Mouse (Mus musculus) heart, adult 2 months (tissue): Measurements from ENCODE around the gene Fhit. TPM values are rescaled to one million over a fixed set of nuclear protein-coding genes. Genes with fewer than 3 reads are reported as not detected.

Experiments
- DNase-seq, 2 experiments: peaks; one replicate each; pipeline ENCODE4 v3.0.0; 2021
- H3K27ac ChIP-seq: fragments of 200-600 bp; 2 replicates; pipeline ENCODE4 v1.8.1; 2022
- H3K27me3 ChIP-seq: fragments of 200-500 bp; 2 replicates; pipeline ENCODE4 v1.6.1; 2012; ENCODE audit warnings: mild to moderate bottlenecking, low read length, inconsistent platforms, mixed read lengths; ENCODE audit not compliant: control insufficient read depth, insufficient read depth
- H3K36me3 ChIP-seq: fragments of 200-500 bp; 2 replicates; pipeline ENCODE4 v1.6.1; 2012; ENCODE audit warnings: low read length, inconsistent platforms; ENCODE audit not compliant: control insufficient read depth, insufficient read depth
- H3K4me1 ChIP-seq: fragments of 200-500 bp; 2 replicates; pipeline ENCODE4 v1.6.1; 2011; ENCODE audit warnings: low read length; ENCODE audit not compliant: control insufficient read depth, insufficient read depth
- H3K4me3 ChIP-seq: fragments of 200-600 bp; 2 replicates; pipeline ENCODE4 v1.8.1; 2022
- H3K79me2 ChIP-seq: fragments of 200-500 bp; replicated peaks from 2 replicates; pipeline ENCODE4 v1.6.1; 2012; ENCODE audit warnings: mild to moderate bottlenecking, inconsistent platforms, low read length, moderate library complexity, mixed read lengths; ENCODE audit not compliant: control insufficient read depth, insufficient read depth
- H3K9ac ChIP-seq: fragments of 200-500 bp; 2 replicates; pipeline ENCODE4 v1.6.1; 2012; ENCODE audit warnings: low read depth, mild to moderate bottlenecking, control low read depth, inconsistent platforms, low read length, mixed read lengths
- CTCF ChIP-seq: fragments of 200-600 bp; IDR thresholded peaks from 2 replicates; pipeline ENCODE4 v1.8.1; 2022; ENCODE audit warnings: antibody characterized with exemption, mild to moderate bottlenecking, moderate library complexity
- EP300 ChIP-seq: fragments of 200-500 bp; IDR thresholded peaks from 2 replicates; pipeline ENCODE4 v1.6.1; 2011; ENCODE audit warnings: low read depth, low read length, control low read depth; ENCODE audit not compliant: insufficient read depth
- POLR2A ChIP-seq: fragments of 200-500 bp; IDR thresholded peaks from 2 replicates; pipeline ENCODE4 v1.6.1; 2011; ENCODE audit warnings: mild to moderate bottlenecking, low read depth, low read length, control low read depth; ENCODE audit not compliant: insufficient read depth
- WGBS: fragments of 180-500 bp; shearing (Covaris S2); methylation state at CpG from one replicate; pipeline ENCODE4 v1.1.7; 2018; 5-methylcytosine and 5-hydroxymethylcytosine counted together
- intact Hi-C: fragments of 180-260 bp; cut with DNase I; formaldehyde crosslinking; loops from one replicate; pipeline ENCODE4 v1.15.1; 2025
- polyA plus RNA-seq: library from polyadenylated mRNA; depleted of rRNA; stranded (reverse); fragments of >200 nt; gene quantifications from 2 replicates; pipeline ENCODE4 v1.2.3, GENCODE M21; 2012
- total RNA-seq, 2 experiments: library from RNA; stranded (reverse); gene quantifications; 2 replicates each; pipeline ENCODE4 v1.2.3; 2021

Fhit gene
- total and polyA plus RNA-seq, 3 experiments, result 1.7 to 2.3 (median 1.7) TPM

DNA sequence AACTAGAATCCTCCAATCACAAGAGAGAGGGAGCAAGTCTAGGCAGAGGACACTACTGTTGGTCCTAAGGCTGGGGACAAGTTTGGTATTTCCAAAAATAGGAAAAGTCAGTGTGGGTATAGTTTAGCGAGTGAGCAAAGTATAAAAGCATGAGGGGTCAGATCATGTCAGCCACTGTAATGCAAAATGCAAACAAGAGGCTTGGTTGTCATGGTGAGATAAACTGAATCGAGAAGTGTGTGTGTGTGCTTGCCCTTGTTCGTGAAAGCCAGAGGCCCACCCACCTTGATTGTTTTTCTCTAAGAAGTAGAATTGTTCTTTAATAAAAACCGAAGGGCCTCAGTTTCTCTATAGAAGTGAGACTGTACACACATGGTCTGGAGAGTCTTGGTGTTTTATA is 1465.8 kb downstream of the Fhit start:
- Histone ChIP-seq H3K4me1 (no peaks in the 10 kb centered on the region), H3K27ac (no peak overlapping the region), H3K36me3 (no peaks in the 10 kb centered on the region), H3K79me2 (no peaks in the 10 kb centered on the region), H3K9ac (no peak overlapping the region), H3K27me3 (no peaks in the 10 kb centered on the region), H3K4me3 (no peak overlapping the region)
- WGBS, result 60% methylated on average over 4 of the region's 4 CpGs
- intact Hi-C loops, result no loop called here
- DNase-seq, result no peak
- no peak for TF ChIP-seq CTCF
- TF ChIP-seq POLR2A, result no peak
- no peak for TF ChIP-seq EP300

DNA sequence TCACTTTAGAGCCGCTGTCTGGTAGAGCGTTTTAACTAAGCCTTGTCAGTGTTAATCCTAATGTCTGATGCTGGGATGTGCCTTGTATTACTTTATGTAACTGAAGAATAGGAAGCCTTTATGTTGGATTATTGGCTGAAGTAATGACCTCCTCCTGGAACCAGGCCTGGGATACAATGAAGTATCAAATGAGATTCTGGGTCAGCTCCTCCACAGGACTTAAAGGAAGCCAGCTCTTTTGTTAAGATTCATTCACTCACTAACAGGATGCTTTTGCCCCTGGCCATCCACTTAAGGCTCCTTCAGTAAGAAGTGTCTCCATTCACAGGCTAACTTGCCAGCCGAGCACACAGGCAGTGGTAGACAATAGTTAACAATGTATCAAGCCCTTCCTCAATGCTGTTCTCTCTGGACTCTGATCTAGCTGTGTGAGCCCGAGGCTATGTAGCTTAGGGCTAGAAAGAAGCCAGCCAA is 1466.6 kb downstream of the Fhit start:
- Histone ChIP-seq H3K4me3 (no peak overlapping the region), H3K4me1 (no peaks in the 10 kb centered on the region), H3K27ac (no peak overlapping the region), H3K9ac (no peak overlapping the region), H3K79me2 (no peaks in the 10 kb centered on the region), H3K36me3 (no peaks in the 10 kb centered on the region), H3K27me3 (no peaks in the 10 kb centered on the region)
- intact Hi-C loops, result no loop called here
- WGBS, result 79% methylated on average over 4 of the region's 4 CpGs
- DNase-seq, result no peak
- TF ChIP-seq EP300 (no peak), CTCF (no peak)

DNA sequence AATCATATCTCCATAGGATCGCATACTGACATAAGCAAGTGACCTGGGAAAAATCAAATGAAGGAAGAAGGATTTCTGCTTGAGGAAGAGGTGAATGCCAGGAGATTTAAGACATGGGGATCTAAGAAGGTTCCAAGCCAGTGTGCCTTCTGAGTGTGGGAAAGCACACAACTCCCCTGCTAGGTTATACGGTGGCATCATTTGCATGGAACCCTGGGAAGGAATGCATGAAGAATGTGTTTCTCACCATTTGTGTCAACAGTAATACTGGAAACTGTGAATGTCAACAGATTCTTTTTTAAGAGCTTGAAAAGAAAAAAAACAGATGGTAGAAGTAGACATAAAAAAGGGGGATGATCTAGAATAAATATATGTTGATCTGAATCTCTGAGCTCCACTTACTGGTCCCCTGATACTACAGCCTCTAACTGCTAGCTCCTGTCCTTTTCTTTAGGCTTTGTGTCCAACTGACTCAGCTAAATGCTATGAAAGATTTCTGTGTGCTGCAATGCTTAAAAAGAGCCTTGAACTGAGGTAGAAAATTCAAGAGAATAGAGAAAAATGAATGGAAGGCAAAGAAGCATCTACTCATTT is 1473.1 kb downstream of the Fhit start:
- no peak for DNase-seq
- Histone ChIP-seq H3K4me3 (no peak overlapping the region), H3K4me1 (no peaks in the 10 kb centered on the region), H3K27me3 (no peaks in the 10 kb centered on the region), H3K27ac (no peak overlapping the region), H3K36me3 (no peaks in the 10 kb centered on the region), H3K79me2 (no peaks in the 10 kb centered on the region), H3K9ac (no peak overlapping the region)
- 80% methylated on average over 2 of the region's 2 CpGs for WGBS
- intact Hi-C loops, result no loop called here
- TF ChIP-seq EP300, result no peak
- no peak for TF ChIP-seq CTCF
- TF ChIP-seq POLR2A, result no peak

DNA sequence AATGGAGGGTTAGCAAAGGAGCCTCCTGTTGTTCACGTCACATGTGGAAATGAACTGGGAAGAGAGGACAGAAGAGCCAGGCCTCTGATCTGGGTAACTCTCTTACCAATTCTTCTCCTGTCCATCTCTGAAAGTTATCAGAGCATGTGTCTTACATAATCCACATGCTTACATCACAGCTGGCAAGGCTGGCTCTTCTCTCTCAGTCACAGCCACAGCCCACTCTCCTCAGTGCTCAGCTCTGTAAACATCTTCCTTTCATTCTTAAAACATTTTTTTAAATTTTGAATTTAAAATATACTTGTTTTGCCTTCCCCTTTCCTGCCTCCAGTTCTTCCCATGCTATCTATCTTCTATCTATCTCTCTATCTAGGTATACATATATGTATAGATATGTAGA is 1477.5 kb downstream of the Fhit start:
- no peak overlapping the region for H3K9ac ChIP-seq
- H3K27ac ChIP-seq, result no peak overlapping the region
- no peak overlapping the region for H3K4me3 ChIP-seq
- no peak for DNase-seq
- no peaks in the 10 kb centered on the region for H3K36me3 ChIP-seq
- 87% methylated on average over 1 of the region's 1 CpGs for WGBS
- no peaks in the 10 kb centered on the region for H3K4me1 ChIP-seq
- intact Hi-C loops, result no loop called here
- TF ChIP-seq POLR2A (no peak), CTCF (no peak), EP300 (no peak)
- H3K27me3 ChIP-seq, result no peaks in the 10 kb centered on the region
- no peaks in the 10 kb centered on the region for H3K79me2 ChIP-seq

DNA sequence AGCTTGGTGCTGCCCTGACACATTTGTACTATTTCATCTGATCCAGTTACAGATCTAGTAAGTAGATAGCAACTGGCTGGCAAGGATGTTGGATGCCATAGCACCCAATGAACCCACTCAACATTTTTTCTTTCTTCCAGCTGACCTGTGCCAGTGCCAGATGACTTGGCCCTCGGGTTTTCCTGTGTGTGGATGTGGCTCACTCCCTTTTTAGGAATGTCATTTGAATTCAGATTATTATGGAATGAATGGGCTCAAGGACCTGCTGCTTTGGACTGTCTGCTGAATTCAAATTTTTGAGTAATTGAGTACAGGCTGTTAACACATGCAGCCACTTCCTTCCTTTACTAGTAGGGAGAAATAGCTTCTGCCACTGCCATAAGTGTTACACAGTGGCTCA is 1489.1 kb downstream of the Fhit start:
- 31% methylated on average over 1 of the region's 1 CpGs for WGBS
- no peak for TF ChIP-seq EP300
- no peak for TF ChIP-seq CTCF
- TF ChIP-seq POLR2A, result no peak
- Histone ChIP-seq H3K79me2 (no peaks in the 10 kb centered on the region), H3K4me3 (no peak overlapping the region), H3K9ac (no peak overlapping the region), H3K27me3 (no peaks in the 10 kb centered on the region), H3K4me1 (no peaks in the 10 kb centered on the region), H3K27ac (no peak overlapping the region), H3K36me3 (no peaks in the 10 kb centered on the region)
- intact Hi-C loops, result no loop called here
- DNase-seq, result no peak

DNA sequence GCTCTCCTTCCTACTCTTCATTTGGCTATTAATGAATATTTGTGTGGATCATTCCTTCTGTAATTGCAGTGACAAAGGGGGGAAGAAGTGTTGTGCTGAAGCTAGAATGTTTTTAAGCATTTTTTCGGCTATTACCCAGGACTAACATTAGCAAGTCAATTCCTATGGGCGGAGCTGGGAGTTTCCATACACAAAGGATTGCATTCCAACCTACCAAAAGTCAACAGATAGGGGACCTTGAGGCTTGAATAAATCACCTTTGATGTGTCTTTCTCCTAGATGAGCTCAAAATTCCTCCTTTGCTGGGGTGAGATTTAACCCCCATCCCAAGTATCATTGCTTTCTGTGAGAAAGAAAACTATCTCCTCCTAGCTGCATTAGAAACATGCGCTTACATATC is 1490.1 kb downstream of the Fhit start:
- WGBS, result 78% methylated on average over 3 of the region's 3 CpGs
- Histone ChIP-seq H3K9ac (no peak overlapping the region), H3K27me3 (no peaks in the 10 kb centered on the region), H3K79me2 (no peaks in the 10 kb centered on the region), H3K4me1 (no peaks in the 10 kb centered on the region), H3K27ac (no peak overlapping the region), H3K4me3 (no peak overlapping the region), H3K36me3 (no peaks in the 10 kb centered on the region)
- intact Hi-C loops, result no loop called here
- TF ChIP-seq EP300 (no peak), CTCF (no peak), POLR2A (no peak)
- no peak for DNase-seq
